ENCODE assay signal across 8 mouse cellular contexts in genomic region chr17:49428239-49428688, GRCm38 (mm10). TPM values are rescaled to one million over a fixed set of nuclear protein-coding genes. Genes with fewer than 3 reads are reported as not detected.
DNase-seq lines count a peak whose midpoint lies in the region; ATAC-seq lines count a peak whose summit lies in the region.

Gene Mocs1, plus strand, starts transcription at chr17:49428362.

- under 1% methylated on average over 28 of the region's 28 CpGs for WGBS in heart, embryonic 13.5 days
- 1% methylated on average over 28 of the region's 28 CpGs for WGBS in liver, embryonic 12.5 days (ENCODE audit: insufficient replicate concordance)
- under 1% methylated on average over 28 of the region's 28 CpGs for WGBS in stomach, embryonic 15.5 days

- peak; percentile 94 for DNase-seq in CD4-positive helper T cell, adult 2 months (ENCODE audit: low read depth, low spot score)
- peak; percentile 83 for DNase-seq in brain, embryonic 18.5 days (ENCODE audit: low read depth, low spot score)
- peak; percentile 97 for DNase-seq in kidney, postnatal 10 days
- peak; percentile 85 to 87 for DNase-seq in natural killer cell, adult 2 months (ENCODE audit: low spot score in 2 of 2)

- H3K4me1 ChIP-seq in heart, embryonic 13.5 days, result peaks cover 33% of the 10 kb centered on the region
- peaks cover 46% of the 10 kb centered on the region for H3K4me1 ChIP-seq in liver, embryonic 12.5 days
- peaks cover 28% of the 10 kb centered on the region for H3K4me1 ChIP-seq in stomach, embryonic 15.5 days

- peak within 1 kb of the TSS; percentile 73 for H3K27ac ChIP-seq in heart, embryonic 13.5 days (replicated peaks)
- H3K27ac ChIP-seq in liver, embryonic 12.5 days, result peak within 1 kb of the TSS; percentile 93
- peak within 1 kb of the TSS; percentile 76 for H3K27ac ChIP-seq in stomach, embryonic 15.5 days

- peaks cover 7% of the 10 kb centered on the region for H3K36me3 ChIP-seq in heart, embryonic 13.5 days
- H3K36me3 ChIP-seq in liver, embryonic 12.5 days, result peaks cover 21% of the 10 kb centered on the region
- 0 out of 2 replicates have a peak, but pooled peaks cover 1% of the 10 kb centered on the region for H3K36me3 ChIP-seq in stomach, embryonic 15.5 days

- peak within 1 kb of the TSS; percentile 94 for H3K9ac ChIP-seq in heart, embryonic 13.5 days
- H3K9ac ChIP-seq in liver, embryonic 12.5 days, result peak within 1 kb of the TSS; percentile 97
- H3K9ac ChIP-seq in stomach, embryonic 15.5 days, result peak within 1 kb of the TSS; percentile 71

- H3K27me3 ChIP-seq in heart, embryonic 13.5 days (replicated peaks), result no peaks in the 10 kb centered on the region
- no peaks in the 10 kb centered on the region for H3K27me3 ChIP-seq in liver, embryonic 12.5 days (replicated peaks)
- no peaks in the 10 kb centered on the region for H3K27me3 ChIP-seq in stomach, embryonic 15.5 days (replicated peaks)

- H3K9me3 ChIP-seq in heart, embryonic 13.5 days, result no peaks in the 10 kb centered on the region
- H3K9me3 ChIP-seq in liver, embryonic 12.5 days (replicated peaks), result no peaks in the 10 kb centered on the region
- no peaks in the 10 kb centered on the region for H3K9me3 ChIP-seq in stomach, embryonic 15.5 days

- peak; percentile 89 for ATAC-seq in erythroid progenitor cell, adult 5-6 weeks (replicated peaks; ENCODE audit: low FRiP score, poor library complexity, severe bottlenecking)
- peak; percentile 96 for ATAC-seq in heart, embryonic 13.5 days (ENCODE audit: extremely low read depth, insufficient number of reproducible peaks, low FRiP score, low TSS enrichment)
- peak; percentile 96 for ATAC-seq in liver, embryonic 12.5 days
- ATAC-seq in stomach, embryonic 15.5 days (ENCODE audit: insufficient read depth, low FRiP score, low read depth), result peak; percentile 97

- peak within 1 kb of the TSS; percentile 90 for H3K4me2 ChIP-seq in heart, embryonic 13.5 days
- H3K4me2 ChIP-seq in liver, embryonic 12.5 days, result peak within 1 kb of the TSS; percentile 75
- H3K4me2 ChIP-seq in stomach, embryonic 15.5 days, result peak within 1 kb of the TSS; percentile 78

- H3K4me3 ChIP-seq in heart, embryonic 13.5 days, result peak within 1 kb of the TSS; percentile 85
- peak within 1 kb of the TSS; percentile 91 for H3K4me3 ChIP-seq in liver, embryonic 12.5 days
- H3K4me3 ChIP-seq in stomach, embryonic 15.5 days (replicated peaks), result peak within 1 kb of the TSS; percentile 71

RNA-seq across cellular contexts. Expression of gene Mocs1, which starts in this region (rescaled TPM):
- 131 and 136 TPM in 2 replicates for total RNA-seq in erythroid progenitor cell, adult 5-6 weeks (2015; ENCODE audit: low replicate concordance)
- total RNA-seq in erythroid progenitor cell, adult 5-6 weeks (2017; ENCODE audit: low replicate concordance), result 39.0 and 42.9 TPM in 2 replicates
- polyA plus RNA-seq in heart, embryonic 13.5 days (2015; fragmentation: Nextera tagmentation; extraction: Ambion mirVana), result 5.0 and 5.9 TPM in 2 replicates
- 6.5 and 9.4 TPM in 2 replicates for polyA plus RNA-seq in liver, embryonic 12.5 days (2016; fragmentation: Nextera tagmentation; extraction: Ambion mirVana)
- polyA plus RNA-seq in stomach, embryonic 15.5 days (2015; fragmentation: Nextera tagmentation; extraction: Ambion mirVana), result 8.2 TPM in 2 replicates

Comparison
In these comparisons a context has a peak if more than half of its experiments do, and no peak if none do; other contexts are left out.
1. Peak in every context shown above with its lines: DNase-seq, ATAC-seq, H3K4me3 ChIP-seq and H3K27ac ChIP-seq.